Mouse (Mus musculus) ZHBTc4 (cell line): ENCODE data around the gene Gm10840.
A peak's percentile ranks its signal among the peaks of the same experiment; 100 is the strongest.

Source experiments
- DNase-seq: peaks from one replicate; pipeline ENCODE4 v3.0.0-alpha.2; 2011; ENCODE audit warnings: low read depth, low spot score

Gm10840 gene

DNA sequence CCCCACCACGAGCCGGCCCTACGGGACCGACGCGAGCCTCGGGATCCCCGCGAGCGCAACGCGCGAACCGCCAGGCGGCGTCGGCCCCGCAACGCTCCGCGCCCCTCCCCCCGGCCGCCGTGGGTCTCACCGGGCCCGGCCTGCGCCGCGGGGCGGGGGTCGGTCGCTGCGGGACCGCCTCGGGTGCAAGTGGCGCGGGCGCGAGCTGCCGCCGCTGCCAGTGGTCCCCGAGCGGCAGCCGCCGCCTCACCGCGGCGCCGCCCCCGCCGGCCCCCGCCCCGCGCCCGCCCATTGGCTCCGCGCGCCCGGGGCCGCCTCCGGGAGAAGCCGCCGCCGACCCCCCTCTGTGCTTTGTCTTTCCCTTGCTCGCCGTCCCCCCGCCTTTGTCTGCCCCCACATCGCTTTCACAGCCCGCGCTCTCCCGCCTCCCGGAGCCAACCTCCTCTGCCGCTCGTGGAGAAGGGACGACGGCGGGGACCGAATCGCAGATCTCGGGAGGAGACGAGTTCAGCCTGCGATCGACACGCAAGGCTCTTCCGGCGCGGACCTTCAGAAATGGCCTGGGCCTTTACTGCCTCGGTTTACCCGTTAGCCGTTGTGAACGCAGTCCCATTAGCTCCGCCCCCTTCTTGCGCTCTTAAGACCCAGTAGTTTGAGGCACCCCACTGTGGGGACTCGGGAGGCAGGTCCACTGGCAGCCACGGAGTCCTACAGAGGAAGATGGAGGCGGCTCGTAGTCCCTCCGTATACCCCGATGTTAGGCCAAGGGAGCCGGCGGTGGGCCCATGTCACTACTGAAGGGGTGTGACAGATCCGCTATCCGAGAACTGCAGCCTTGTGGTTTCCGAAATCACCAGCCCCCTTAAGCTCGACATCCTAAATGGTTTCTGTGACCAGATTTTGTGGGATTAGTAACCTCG, 469 bp upstream of the Gm10840 start:
- DNase-seq = peak; percentile 62

DNA sequence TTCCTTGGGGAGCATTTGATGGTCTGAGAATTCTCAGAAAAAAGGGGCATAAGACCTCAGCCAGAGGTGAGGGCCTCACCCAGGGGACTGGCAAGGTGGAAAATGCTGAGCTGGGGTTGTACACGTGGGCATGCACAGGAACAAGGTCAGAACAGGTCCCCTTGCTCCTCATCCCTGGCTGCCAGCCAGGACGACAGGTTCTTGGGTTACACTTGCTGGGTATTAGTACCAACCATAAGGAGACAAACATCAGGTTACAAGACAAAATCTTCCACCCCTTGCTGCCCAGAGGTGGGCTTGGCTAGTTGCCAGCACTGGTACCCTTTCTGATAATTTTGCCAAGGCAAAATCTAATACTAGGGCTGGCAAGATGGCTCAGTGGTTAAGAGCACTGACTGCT, 1.6 kb downstream of the Gm10840 start:
- no peak for DNase-seq

DNA sequence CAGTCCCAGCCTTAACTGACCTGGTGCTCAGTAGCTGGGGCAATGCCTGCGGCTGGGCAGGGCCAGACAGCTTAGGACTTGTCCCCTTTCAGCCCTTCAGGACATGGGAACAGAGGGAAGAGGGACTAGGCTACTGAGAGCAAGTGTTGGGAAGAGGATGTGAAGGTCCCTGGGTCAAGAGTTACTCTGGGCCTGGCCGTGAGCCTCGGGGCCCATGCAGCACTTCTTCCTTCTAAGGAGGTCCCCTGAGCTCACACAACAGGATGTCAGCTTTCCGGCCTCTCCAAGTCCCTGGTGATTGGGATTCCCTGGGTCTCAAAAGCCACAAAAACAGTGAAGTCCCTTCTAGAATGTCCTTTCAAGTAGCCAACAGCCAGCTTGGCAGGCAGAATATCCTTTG, 2.9 kb downstream of the Gm10840 start:
- DNase-seq = no peak

DNA sequence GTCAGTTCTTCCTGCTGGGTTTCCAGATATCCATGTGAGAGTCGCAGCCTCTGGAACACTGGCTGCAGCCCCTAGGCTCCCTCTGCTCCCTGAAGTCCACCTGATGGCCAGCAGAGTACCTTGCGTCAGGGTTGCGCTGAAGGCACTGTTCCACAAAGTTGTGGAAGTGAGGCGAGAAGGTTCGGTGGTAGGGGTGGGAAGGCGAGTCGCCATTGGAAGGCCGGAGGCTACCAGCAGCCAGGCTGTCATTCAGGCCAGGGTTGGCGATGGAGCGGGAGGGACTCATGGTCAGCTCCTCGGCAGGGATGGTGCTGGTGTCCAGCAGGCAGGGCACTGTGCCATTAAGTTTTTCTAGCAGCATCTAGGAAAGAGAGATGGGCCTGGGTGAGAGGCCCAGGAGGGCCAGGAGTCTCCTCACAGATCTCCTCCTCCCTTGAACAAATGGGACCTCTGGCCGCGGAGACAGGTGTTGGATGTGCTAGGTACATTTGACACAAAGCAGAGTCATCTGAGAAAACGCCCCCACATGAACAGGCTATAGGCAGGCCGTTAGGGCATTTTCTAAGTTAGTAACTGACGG, 4.0 kb downstream of the Gm10840 start:
- no peak for DNase-seq

DNA sequence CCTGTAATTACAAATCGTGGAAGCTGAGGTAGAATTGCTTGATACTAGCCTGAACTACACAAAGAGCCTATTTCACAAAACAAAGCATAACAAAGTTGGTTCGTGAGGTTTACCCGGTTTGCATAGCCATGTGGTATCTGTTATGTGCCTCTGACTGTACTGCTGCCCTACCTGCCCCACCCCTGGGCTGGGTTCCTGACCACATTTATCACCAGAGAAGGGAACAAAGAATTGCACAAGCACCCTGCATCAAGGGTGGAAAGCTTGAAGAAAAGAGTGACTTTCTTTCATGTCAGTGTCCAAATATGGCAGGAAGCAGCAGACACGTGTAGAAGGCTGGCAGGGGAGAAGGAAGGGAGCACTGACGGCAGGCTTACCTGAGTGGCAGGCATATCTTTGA, 6.8 kb downstream of the Gm10840 start:
- peak; percentile 34 for DNase-seq

DNA sequence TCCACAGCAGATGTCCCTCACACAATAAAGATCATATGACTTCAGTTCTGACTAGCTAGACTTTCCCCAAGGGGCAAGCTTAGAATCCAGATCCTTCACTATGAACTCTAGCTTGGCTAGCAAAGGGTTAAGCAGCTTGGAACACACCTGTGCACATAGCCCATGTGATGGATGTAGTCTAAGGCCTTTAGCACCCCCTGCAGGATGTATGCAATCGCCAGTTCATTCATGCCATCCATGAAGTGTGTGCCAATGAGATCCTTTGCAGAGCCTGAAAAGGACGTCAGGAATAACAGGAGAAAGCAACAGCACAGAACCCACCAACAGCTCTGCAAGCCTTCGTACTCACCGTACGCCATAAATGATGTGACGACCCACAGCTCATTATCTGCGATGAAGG, 10.2 kb downstream of the Gm10840 start:
- peak; percentile 56 for DNase-seq

DNA sequence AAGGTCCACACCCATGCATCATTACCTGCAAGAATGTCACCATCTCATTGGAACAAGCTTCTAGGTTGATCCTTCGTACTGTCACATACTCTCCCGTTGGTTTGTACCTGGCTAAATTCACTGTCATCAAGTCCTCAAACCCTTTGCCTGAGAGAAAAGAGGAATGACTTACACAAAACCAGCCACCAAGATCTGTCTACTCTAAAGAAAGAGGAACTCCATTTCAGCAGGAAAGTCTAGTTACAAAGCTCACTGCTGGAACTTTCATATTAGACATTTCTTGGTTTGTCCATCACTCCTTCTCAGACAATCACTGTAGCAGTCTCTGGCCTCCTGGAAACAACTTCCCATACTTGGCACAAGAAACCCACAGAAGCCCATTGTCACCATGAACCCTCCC, 12.6 kb downstream of the Gm10840 start:
- no peak for DNase-seq

DNA sequence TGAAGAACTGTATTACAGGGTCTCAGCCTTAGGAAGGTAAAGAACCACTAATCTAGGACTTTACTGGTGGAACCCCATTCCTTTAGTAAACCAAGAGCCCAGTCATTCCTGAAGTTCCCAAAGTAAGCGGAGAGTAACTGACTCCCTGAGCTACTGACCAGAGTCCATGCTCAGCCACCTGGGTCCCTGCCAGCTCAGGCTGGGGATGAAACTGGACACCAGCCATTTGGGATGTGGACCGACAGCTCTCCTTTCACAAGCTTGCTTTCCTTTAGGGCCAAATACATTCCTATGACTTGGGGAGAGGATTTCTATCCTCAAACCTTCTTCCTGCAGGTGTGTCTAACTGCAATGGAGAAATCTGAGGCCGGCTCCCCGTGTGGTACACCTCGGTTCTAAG, 13.7 kb downstream of the Gm10840 start:
- DNase-seq = no peak

DNA sequence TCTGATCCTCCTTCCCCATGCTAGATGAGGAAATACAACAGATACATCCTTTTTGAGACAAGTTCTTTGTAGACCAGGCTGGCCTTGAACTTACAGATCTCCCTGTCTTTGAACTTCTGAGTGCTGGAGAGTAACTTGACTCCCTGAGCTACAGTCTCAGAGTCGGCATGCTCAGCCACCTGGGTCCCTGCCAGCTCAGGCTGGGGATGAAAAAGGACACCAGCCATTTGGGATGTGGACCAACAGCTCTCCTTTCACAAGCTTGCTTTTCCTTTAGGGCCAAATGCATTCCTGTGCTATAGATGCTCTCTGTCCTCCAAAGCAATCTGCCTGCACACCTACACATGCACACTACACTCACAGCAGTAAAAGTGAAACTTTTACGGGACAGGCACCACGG, 14.4 kb downstream of the Gm10840 start:
- DNase-seq = no peak

DNA sequence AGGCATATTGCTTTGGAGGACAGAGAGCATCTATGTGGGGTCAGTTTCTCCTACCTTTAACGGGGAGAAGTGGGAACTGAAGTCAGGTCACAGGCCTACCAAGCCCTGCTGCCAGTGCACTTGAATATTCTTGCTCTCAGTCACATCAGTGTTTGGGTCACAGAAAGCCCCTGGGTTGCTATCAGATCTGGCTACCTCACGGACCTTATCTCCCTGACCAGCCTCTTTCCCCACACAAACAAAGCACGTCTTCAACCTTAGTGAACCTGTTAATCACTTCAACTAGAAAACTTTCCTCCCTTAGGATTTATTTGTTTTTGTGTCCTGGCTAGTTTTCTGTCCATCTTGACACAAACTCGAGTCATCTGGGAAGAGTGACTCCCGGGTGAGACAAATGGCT, 15.7 kb downstream of the Gm10840 start:
- no peak for DNase-seq

DNA sequence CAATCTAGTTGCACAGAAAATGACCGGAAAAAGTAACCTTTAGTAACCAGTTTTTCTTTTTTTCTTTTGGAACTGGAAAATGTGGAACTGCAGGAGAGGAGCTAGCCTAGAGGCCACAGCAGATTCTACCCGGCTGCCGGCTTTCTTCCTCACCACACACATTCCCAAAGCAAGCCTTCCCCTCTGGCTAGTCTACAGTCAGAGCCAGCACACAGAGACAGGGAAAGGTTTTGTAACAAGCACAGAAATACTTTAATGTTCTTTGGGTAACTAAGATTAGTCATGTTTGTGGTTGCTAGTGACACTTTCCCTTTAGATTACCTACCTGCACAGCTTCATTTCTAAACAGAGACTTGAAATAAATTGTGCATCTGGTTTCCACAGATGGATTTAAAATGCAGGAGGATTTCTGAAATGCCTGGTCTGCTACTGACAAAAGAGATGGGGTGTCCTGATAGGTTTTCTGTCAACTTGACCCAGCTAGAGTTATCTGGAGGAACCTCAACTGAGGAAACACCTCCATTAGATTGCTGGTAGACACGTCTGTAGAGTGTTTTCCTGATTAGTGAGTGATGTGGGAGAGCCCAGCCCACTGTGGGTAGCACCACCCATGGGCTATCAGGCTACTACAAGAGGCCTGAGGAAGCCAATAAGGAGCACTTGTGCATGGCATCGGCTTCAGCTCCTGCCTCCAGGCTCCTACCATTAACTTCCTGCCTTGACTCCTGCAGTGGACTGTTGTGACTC, 17.6 kb downstream of the Gm10840 start:
- no peak for DNase-seq

DNA sequence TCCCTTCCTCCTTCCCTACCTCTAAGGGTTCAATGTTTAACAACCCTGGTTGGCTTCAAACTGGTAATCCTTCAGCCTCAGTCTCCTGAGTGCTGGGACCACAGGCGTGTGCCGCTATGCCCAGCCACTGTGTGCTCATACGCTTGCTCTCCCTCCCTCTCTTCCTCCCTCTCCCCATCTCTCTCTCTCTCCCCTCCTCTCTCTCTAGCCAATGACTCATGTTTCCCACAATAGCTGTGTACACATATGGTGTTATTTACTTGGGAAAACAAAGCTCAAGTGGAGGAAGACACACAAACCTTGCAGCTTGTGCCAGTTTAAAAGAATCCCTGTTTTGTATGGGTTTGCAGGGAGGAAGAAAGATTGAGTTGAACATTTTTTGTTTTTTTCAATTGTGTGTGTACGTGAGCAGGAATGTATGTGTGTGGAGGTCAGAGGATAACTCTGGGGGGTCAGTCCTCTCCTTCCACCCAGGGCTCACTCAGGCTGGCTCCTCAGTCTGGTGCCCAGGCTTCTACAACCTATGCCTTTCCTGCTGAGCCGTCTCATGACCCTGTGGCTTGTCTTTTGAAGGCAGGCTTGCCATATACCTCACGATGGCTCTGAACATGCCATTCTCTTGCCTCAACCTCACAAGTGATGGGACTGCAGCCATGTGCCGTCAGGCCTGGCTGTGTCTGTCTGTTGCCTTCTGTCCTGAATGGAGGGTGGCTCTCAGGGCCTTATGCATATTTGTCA, 19.2 kb downstream of the Gm10840 start:
- DNase-seq = no peak

DNA sequence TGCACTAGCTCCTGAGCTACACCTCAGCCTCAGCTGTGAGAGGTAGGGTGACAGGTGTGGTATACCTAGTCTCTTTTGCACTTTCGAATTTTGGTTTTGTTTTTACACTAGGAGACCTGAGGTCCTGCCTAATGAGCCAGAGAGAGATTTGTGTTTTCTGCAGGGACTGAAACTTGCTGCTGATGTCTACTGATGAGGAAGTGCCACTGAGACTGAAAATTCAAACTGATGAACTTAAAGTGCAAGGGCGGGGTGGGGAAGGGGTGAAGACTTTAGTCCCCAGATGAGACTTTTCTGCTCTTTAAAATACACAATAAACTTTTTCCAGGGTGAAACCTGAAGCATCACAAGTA, 19.8 kb downstream of the Gm10840 start:
- DNase-seq = no peak

DNA sequence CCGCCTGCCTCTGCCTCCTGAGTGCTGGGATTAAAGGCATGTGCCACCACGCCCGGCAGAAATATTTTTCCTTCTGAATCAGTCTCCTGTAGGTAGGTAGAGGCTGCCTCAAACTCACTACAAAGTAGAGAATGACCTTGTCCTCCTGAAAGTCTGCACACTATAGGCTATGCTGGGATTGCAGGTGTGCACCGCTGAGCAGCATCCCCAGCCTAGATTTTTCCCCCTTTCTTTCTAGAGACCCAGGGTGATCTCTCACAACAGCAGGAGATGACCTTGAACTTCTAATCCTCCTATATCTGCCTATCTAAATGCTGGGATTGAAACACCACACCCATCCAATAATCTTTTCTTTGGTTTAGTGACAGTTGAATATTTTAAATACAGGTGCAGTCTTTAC, 26.7 kb downstream of the Gm10840 start:
- peak; percentile 58 for DNase-seq

DNA sequence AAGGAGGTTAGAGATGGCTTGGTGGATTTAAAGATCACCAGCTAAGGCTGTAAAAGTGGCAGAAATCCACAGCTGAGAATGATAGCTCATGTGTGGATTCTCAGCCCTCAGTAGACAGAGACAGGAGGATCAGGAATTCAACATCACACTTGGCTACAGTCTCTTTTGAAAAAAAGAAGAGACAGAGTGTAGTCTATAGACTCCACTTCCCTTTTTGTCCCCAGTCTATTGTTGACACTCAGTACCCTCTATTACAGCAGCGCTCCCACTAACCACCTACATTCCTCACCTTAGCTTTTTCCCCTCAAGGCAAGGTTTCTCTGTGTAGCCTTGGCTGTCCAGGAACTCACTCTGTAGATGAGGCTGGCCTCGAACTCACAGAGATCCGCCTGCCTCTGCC, 31.1 kb downstream of the Gm10840 start:
- DNase-seq = no peak

DNA sequence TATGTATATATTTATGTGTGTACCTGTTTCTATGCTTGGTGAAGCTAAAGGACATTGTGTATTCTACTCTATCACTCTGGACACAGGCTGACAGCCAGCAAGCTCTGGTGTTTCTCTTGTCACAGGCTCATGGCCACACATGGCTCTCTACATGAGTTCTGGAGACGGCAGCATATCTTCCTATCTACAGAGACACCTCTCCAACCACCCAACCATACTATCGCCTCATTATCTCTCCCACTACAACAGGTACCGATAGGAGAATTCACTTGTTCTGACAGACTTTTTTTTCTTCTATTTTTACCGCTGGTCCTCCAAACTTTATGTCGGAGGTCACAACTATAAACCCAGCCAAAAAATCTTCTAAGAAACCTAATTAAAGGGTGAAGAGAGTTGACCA, 31.6 kb downstream of the Gm10840 start:
- no peak for DNase-seq

DNA sequence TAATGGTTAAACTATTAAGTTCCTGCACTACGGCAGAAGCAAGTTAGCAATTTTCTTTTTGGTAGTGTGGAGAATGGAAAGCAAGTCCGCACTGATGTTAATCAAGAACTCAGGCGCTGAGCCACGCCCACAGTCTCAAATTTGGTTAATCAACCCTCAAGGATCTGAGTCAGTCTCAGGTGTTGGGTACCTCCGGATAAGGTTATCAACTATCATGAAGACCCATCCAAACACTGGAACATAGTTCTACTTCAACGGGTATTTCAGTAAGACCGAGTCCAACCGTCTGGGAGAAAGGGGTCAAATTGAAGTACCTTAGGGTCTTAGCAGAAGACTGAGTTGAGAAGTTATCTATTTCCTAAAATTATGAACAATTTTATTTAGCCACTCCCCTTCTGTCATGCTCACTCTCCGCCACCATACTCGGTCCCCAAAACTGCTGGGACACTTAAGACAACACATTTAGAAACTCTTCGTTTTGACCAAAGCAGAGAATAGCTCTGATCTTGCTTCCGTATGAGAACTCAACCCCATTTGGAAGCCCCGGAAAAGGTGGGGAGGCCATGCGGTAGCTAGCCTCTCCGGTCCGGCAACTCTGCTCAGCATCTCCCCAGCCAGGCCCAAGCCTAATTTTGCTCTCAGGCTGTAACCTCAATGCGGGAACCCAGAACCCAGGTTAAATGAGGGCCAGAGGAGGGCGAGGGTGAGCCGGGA, 32.2 kb downstream of the Gm10840 start:
- peak; percentile 22 for DNase-seq

DNA sequence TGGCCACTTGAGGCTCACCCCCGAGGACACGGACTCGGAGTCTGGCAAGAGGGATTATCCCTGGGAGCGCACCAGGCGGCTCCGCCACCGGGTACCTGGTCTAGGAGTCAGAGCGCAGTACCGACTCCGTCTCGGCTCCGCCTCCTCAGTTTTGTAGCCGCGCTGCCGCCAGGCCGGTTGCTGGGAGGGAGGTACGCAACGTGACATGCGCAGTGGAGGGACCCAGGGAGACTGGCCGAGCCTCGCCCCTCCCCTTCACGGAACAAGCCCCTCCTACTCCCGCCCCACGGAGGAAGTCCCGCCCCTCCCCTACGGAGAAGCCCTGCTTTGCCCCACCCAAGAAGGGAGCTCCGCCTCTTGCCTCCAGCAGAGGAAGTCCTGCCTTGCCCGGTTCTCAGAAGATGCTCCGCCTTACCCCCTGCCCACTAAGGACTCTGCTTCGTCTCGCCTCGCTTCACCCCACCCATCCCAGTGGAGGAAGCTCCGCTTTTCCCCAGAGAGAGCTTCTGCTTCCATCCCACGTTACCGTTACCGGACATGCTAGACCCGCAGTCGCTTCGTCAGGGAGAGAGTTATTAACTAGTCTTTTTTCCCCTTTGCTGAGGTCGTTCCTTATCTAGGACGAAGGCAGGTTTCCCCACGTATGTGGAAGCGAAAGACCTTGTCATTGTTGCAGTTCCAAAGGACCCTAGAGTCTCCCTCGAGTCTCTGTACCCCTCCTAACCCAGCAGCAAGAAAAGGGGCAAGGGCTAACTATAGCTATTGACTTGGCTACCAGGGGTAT, 32.9 kb downstream of the Gm10840 start:
- DNase-seq = peak; percentile 98

DNA sequence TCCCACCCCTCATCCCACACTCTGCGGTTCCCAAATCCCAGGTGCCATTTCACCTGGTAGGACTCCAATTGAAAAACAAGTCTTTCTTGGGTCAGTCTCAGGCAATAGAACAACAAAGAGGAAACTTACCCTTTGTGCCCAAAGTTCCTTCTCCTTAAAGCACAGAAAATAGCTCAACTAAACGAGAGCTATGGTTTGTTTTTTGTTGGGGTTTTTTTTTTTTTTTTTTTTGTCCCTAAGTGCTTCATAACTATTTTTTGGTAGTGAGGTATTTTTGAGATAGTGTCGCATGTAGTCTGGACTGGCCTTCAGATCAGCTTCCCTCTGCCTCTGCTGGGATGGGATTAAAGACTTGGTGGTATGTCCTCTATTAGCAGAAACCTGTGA, 33.5 kb downstream of the Gm10840 start:
- DNase-seq = no peak

DNA sequence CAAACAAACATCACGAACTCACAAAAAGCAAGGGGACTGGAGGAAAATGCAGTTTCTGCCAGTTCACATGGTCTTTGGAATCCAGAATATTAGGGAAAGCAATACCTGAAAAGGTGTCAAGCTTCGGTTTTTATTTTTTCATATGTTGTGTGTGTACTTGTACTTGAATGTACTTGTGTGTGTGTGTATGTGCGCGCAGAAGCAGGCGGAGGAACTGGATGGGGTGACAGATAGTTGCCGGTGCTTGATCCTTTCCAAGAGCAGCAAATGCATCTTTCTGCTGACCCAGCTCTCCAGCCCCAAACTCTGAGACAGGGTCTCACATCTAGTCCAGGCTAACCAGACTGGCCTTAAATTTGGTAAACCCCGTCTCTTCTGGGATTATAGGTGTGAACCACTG, 34.2 kb downstream of the Gm10840 start:
- no peak for DNase-seq

DNA sequence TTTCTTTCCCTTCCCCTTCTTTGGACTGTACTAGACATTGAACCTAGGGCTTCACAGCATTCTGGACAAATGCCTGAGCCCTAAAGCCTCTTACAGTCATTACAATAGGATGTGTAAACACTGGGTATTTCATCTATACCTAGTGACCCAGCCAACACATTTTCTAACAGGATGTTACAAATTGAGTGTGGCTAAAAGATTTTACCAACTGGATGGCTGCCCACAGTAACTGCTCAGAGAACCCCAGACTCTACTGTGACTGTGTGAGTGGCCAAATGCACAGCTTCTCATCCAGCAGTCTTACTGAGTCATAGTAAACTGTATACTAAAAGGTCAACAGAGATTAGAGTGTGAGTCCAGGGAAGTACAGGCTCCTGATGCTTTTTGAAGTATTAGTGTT, 34.7 kb downstream of the Gm10840 start:
- no peak for DNase-seq
